Mouse (Mus musculus) hindbrain, embryonic 16.5 days (tissue): ENCODE data around the gene Zfp598. TPM values are rescaled to one million over a fixed set of nuclear protein-coding genes. Genes with fewer than 3 reads are reported as not detected.
A peak's percentile ranks its signal among the peaks of the same experiment; 100 is the strongest.

Experiments
- ATAC-seq: fragments of 200-750 bp; cut with Nextera tagmentation; 2 replicates; pipeline ENCODE4 v1.8.0; 2017; ENCODE audit warnings: moderate TSS enrichment, moderate library complexity
- H3K27ac ChIP-seq: fragments of 300-500 bp; sonication (generic); 2 replicates; pipeline ENCODE4 v1.5.1; 2014; ENCODE audit warnings: low read depth, mild to moderate bottlenecking, control low read depth, low read length, moderate library complexity
- H3K27me3 ChIP-seq: fragments of 300-500 bp; sonication (generic); replicated peaks from 2 replicates; pipeline ENCODE4 v1.6.1; 2014; ENCODE audit warnings: low read length; ENCODE audit not compliant: control insufficient read depth, insufficient read depth
- H3K36me3 ChIP-seq: fragments of 300-500 bp; sonication (generic); 2 replicates; pipeline ENCODE4 v1.6.1; 2014; ENCODE audit warnings: mild to moderate bottlenecking, low read length, moderate library complexity, mixed read lengths; ENCODE audit not compliant: control insufficient read depth, insufficient read depth
- H3K4me1 ChIP-seq: fragments of 300-500 bp; sonication (generic); 2 replicates; pipeline ENCODE4 v1.6.1; 2014; ENCODE audit warnings: low read depth, low read length; ENCODE audit not compliant: control insufficient read depth, insufficient read depth
- H3K4me2 ChIP-seq: fragments of 300-500 bp; sonication (generic); 2 replicates; pipeline ENCODE4 v1.6.1; 2014; ENCODE audit warnings: mild to moderate bottlenecking, low read length, control low read depth, moderate library complexity
- H3K4me3 ChIP-seq: fragments of 300-500 bp; sonication (generic); 2 replicates; pipeline ENCODE4 v1.5.1; 2014; ENCODE audit warnings: mild to moderate bottlenecking, low read length, control low read depth, moderate library complexity
- H3K9ac ChIP-seq: fragments of 300-500 bp; sonication (generic); 2 replicates; pipeline ENCODE4 v1.6.1; 2014; ENCODE audit warnings: low read depth, mild to moderate bottlenecking, control low read depth, low read length, moderate library complexity
- H3K9me3 ChIP-seq: fragments of 300-500 bp; sonication (generic); 2 replicates; pipeline ENCODE4 v1.6.1; 2014; ENCODE audit warnings: mild to moderate bottlenecking, low read length, moderate library complexity; ENCODE audit not compliant: control insufficient read depth
- WGBS: fragments of 180-500 bp; shearing (Covaris S2); extraction: QIAGEN DNeasy Blood & Tissue Kit; methylation state at CpG from one replicate; pipeline ENCODE4 v1.1.7; 2014; 5-methylcytosine and 5-hydroxymethylcytosine counted together
- polyA plus RNA-seq: library from polyadenylated mRNA; unstranded; fragments of >200 nt; fragmentation: Nextera tagmentation; extraction: Ambion mirVana; gene quantifications from 2 replicates; pipeline ENCODE4 v1.2.1, GENCODE M21; 2015

Zfp598 gene
- polyA plus RNA-seq, 1 experiment from 2014 or later: 10.8 TPM

GRCm38 (mm10) chr17:24644875-24645721 lies 24.4 kb upstream of the Zfp598 start:
- WGBS: 85% methylated on average over 9 of the region's 9 CpGs
- Histone ChIP-seq H3K4me1 (peaks cover 8% of the 10 kb centered on the region), H3K4me3 (no peak overlapping the region), H3K36me3 (peaks cover 3% of the 10 kb centered on the region; the same call in 1 of the 2 replicates), H3K4me2 (no peak overlapping the region), H3K27ac (peak overlapping the region; percentile 59; the same call in 1 of the 2 replicates), H3K9me3 (no peaks in the 10 kb centered on the region), H3K9ac (no peak overlapping the region), H3K27me3 (no peaks in the 10 kb centered on the region)
- no peak for ATAC-seq

GRCm38 (mm10) chr17:24645916-24646315 lies 23.6 kb upstream of the Zfp598 start:
- no peak for ATAC-seq

GRCm38 (mm10) chr17:24646381-24646780 lies 23.1 kb upstream of the Zfp598 start:
- H3K9ac ChIP-seq: no peak overlapping the region
- WGBS: 88% methylated on average over 4 of the region's 4 CpGs
- no peak overlapping the region for H3K4me3 ChIP-seq
- no peak for ATAC-seq
- peaks cover 3% of the 10 kb centered on the region; the same call in 1 of the 2 replicates for H3K36me3 ChIP-seq
- H3K9me3 ChIP-seq: no peaks in the 10 kb centered on the region
- no peak overlapping the region for H3K27ac ChIP-seq
- H3K4me2 ChIP-seq: no peak overlapping the region
- H3K4me1 ChIP-seq: peaks cover 13% of the 10 kb centered on the region
- no peaks in the 10 kb centered on the region for H3K27me3 ChIP-seq

More at GRCm38 (mm10) chr17:24645916-24646315, 23.6 kb upstream of the Zfp598 start:
- no peak overlapping the region for H3K4me3 ChIP-seq
- no peaks in the 10 kb centered on the region for H3K9me3 ChIP-seq
- no peak overlapping the region for H3K27ac ChIP-seq
- H3K4me1 ChIP-seq: peaks cover 13% of the 10 kb centered on the region
- H3K4me2 ChIP-seq: no peak overlapping the region
- H3K9ac ChIP-seq: no peak overlapping the region
- no peaks in the 10 kb centered on the region for H3K27me3 ChIP-seq
- WGBS: 80% methylated on average over 3 of the region's 3 CpGs
- peaks cover 3% of the 10 kb centered on the region; the same call in 1 of the 2 replicates for H3K36me3 ChIP-seq

- peak overlapping the region; percentile 9 for H3K4me2 ChIP-seq
- 76% methylated on average over 10 of the region's 11 CpGs for WGBS
Measured at GRCm38 (mm10) chr17:24647493-24647892, 22.0 kb upstream of the Zfp598 start.

GRCm38 (mm10) chr17:24648731-24649377 lies 20.6 kb upstream of the Zfp598 start:
- ATAC-seq: no peak
- H3K9me3 ChIP-seq: no peaks in the 10 kb centered on the region
- H3K9ac ChIP-seq: peak overlapping the region; percentile 94
- H3K4me3 ChIP-seq: peak overlapping the region; percentile 84
- no peak overlapping the region for H3K27ac ChIP-seq
- H3K4me2 ChIP-seq: peak overlapping the region; percentile 93
- 70% methylated on average over 10 of the region's 10 CpGs for WGBS
- H3K27me3 ChIP-seq: no peaks in the 10 kb centered on the region
- no peaks in the 10 kb centered on the region for H3K36me3 ChIP-seq
- H3K4me1 ChIP-seq: peaks cover 14% of the 10 kb centered on the region

More at GRCm38 (mm10) chr17:24647493-24647892, 22.0 kb upstream of the Zfp598 start:
- peaks cover 13% of the 10 kb centered on the region for H3K4me1 ChIP-seq
- no peak overlapping the region; the same call in 1 of the 2 replicates for H3K9ac ChIP-seq
- no peaks in the 10 kb centered on the region for H3K36me3 ChIP-seq
- no peaks in the 10 kb centered on the region for H3K9me3 ChIP-seq
- ATAC-seq: no peak
- 0 out of 2 replicates have a peak overlapping the region, but pooled peaks have one; percentile 11 for H3K4me3 ChIP-seq
- H3K27me3 ChIP-seq: no peaks in the 10 kb centered on the region
- no peak overlapping the region; the same call in 1 of the 2 replicates for H3K27ac ChIP-seq

GRCm38 (mm10) chr17:24649581-24650069 lies 19.9 kb upstream of the Zfp598 start:
- H3K27me3 ChIP-seq: no peaks in the 10 kb centered on the region
- peak overlapping the region; percentile 84 for H3K4me3 ChIP-seq
- peaks cover 15% of the 10 kb centered on the region for H3K4me1 ChIP-seq
- H3K9me3 ChIP-seq: no peaks in the 10 kb centered on the region
- peak overlapping the region; percentile 94 for H3K9ac ChIP-seq
- peak overlapping the region; percentile 93 for H3K4me2 ChIP-seq
- no peaks in the 10 kb centered on the region for H3K36me3 ChIP-seq
- H3K27ac ChIP-seq: peak overlapping the region; percentile 82
- ATAC-seq: peak; percentile 71
- 2% methylated on average over 16 of the region's 35 CpGs for WGBS

GRCm38 (mm10) chr17:24650070-24650616 lies 19.3 kb upstream of the Zfp598 start, which contains the start of gene Slc9a3r2:
Gene Slc9a3r2, minus strand, starts transcription at chr17:24650327.
- Histone ChIP-seq H3K9ac (peak within 1 kb of the TSS; percentile 94), H3K27ac (peak within 1 kb of the TSS; percentile 82), H3K4me1 (peaks cover 15% of the 10 kb centered on the region), H3K4me3 (peak within 1 kb of the TSS; percentile 84), H3K27me3 (no peaks in the 10 kb centered on the region), H3K4me2 (peak within 1 kb of the TSS; percentile 93), H3K36me3 (no peaks in the 10 kb centered on the region), H3K9me3 (no peaks in the 10 kb centered on the region)
- WGBS: 3% methylated on average over 32 of the region's 41 CpGs
- peak; percentile 79 for ATAC-seq

- Histone ChIP-seq H3K9me3 (no peaks in the 10 kb centered on the region), H3K4me2 (peak overlapping the region; percentile 93), H3K27me3 (no peaks in the 10 kb centered on the region), H3K27ac (peak overlapping the region; percentile 7; the same call in 1 of the 2 replicates), H3K4me3 (peak overlapping the region; percentile 84), H3K4me1 (peaks cover 15% of the 10 kb centered on the region), H3K36me3 (no peaks in the 10 kb centered on the region), H3K9ac (no peak overlapping the region)
- no peak for ATAC-seq
- 66% methylated on average over 4 of the region's 4 CpGs for WGBS
Measured at GRCm38 (mm10) chr17:24650766-24651165, 18.7 kb upstream of the Zfp598 start.
